Mouse (Mus musculus) liver, embryonic 14.5 days (tissue): ENCODE results near the gene Slit1. TPM values are rescaled to one million over a fixed set of nuclear protein-coding genes. Genes with fewer than 3 reads are reported as not detected.

Source experiments
- ATAC-seq: fragments of 200-750 bp; cut with Nextera tagmentation; 2 replicates; pipeline ENCODE4 v1.8.0; 2017; ENCODE audit warnings: moderate number of reproducible peaks, mild to moderate bottlenecking, moderate library complexity; ENCODE audit not compliant: insufficient read depth
- DNase-seq, 3 experiments: peaks; one replicate each; pipeline ENCODE4 v3.0.0-alpha.2; 2012 to 2013; ENCODE audit warnings: low read depth in 3 of 3, low spot score in 3 of 3
- H3K27ac ChIP-seq: fragments of 300-500 bp; sonication (generic); 2 replicates; pipeline ENCODE4 v1.5.1; 2014; ENCODE audit warnings: moderate library complexity, mild to moderate bottlenecking, control low read depth, inconsistent platforms
- H3K27me3 ChIP-seq: fragments of 300-500 bp; sonication (generic); 2 replicates; pipeline ENCODE4 v1.6.1; 2014; ENCODE audit warnings: mild to moderate bottlenecking, low read length, moderate library complexity; ENCODE audit not compliant: control insufficient read depth, insufficient read depth
- H3K36me3 ChIP-seq: fragments of 300-500 bp; sonication (generic); replicated peaks from 2 replicates; pipeline ENCODE4 v1.6.1; 2014; ENCODE audit warnings: low read depth; ENCODE audit not compliant: control insufficient read depth, insufficient read depth
- H3K4me1 ChIP-seq, 2 experiments: fragments of 200-500 bp in 1 of 2; fragments of 300-500 bp in 1 of 2; sonication (generic) in 1 of 2; replicated peaks; 2 replicates each; pipeline ENCODE4 v1.6.1; 2012 to 2014; ENCODE audit warnings: antibody characterized with exemption in 1 of 2, inconsistent platforms in 1 of 2, low read length in 1 of 2; ENCODE audit not compliant: control insufficient read depth in 2 of 2, insufficient read depth in 2 of 2
- H3K4me2 ChIP-seq: fragments of 300-500 bp; sonication (generic); 2 replicates; pipeline ENCODE4 v1.6.1; 2014; ENCODE audit warnings: low read depth, mild to moderate bottlenecking, control low read depth, moderate library complexity
- H3K4me3 ChIP-seq, 2 experiments: fragments of 200-500 bp in 1 of 2; fragments of 300-500 bp in 1 of 2; sonication (generic) in 1 of 2; 2 replicates each; pipeline ENCODE4 v1.5.1; 2012 to 2014; ENCODE audit warnings: low read depth in 2 of 2, low read length in 2 of 2, mild to moderate bottlenecking in 2 of 2, control low read depth in 1 of 2, inconsistent platforms in 1 of 2, moderate library complexity in 1 of 2; ENCODE audit not compliant: insufficient read depth in 1 of 2
- H3K9ac ChIP-seq: fragments of 300-500 bp; sonication (generic); replicated peaks from 2 replicates; pipeline ENCODE4 v1.6.1; 2014; ENCODE audit warnings: mild to moderate bottlenecking, control low read depth, moderate library complexity
- H3K9me3 ChIP-seq: fragments of 300-500 bp; sonication (generic); 2 replicates; pipeline ENCODE4 v1.6.1; 2016; ENCODE audit warnings: low read length, mixed read lengths; ENCODE audit not compliant: control insufficient read depth
- CTCF ChIP-seq: IDR thresholded peaks from 2 replicates; pipeline ENCODE4 v1.5.1; 2016; ENCODE audit warnings: antibody characterized with exemption, low read depth, control low read depth
- EP300 ChIP-seq: IDR thresholded peaks from 2 replicates; pipeline ENCODE4 v1.6.1; 2016; ENCODE audit warnings: antibody characterized with exemption, low read depth
- WGBS: fragments of 180-500 bp; shearing (Covaris S2); extraction: QIAGEN DNeasy Blood & Tissue Kit; methylation state at CpG from one replicate; pipeline ENCODE4 v1.1.7; 2014; ENCODE audit not compliant: insufficient replicate concordance; 5-methylcytosine and 5-hydroxymethylcytosine counted together
- polyA plus RNA-seq, 2 experiments: library from polyadenylated mRNA; depleted of rRNA in 1 of 2; stranded (reverse) in 1 of 2; unstranded in 1 of 2; fragments of >200 nt; fragmentation: Nextera tagmentation in 1 of 2; extraction: Ambion mirVana in 1 of 2; gene quantifications; 2 replicates each; pipeline versions ENCODE4 v1.2.1 to v1.2.3; 2012 to 2014

The Slit1 gene
- polyA plus RNA-seq, 2 experiments: 0.10 TPM; not detected in 1

- Histone ChIP-seq H3K9me3 (no peaks in the 10 kb centered on the region), H3K9ac (no peak overlapping the region), H3K4me3 (no peak overlapping the region), H3K27ac (no peak overlapping the region), H3K36me3 (no peaks in the 10 kb centered on the region), H3K4me2 (no peak overlapping the region), H3K4me1 (no peaks in the 10 kb centered on the region), H3K27me3 (no peaks in the 10 kb centered on the region)
- TF ChIP-seq CTCF (no peak), EP300 (no peak)
- DNase-seq: no peak
- 61% methylated on average over 17 of the region's 17 CpGs for WGBS
- no peak for ATAC-seq
Measured at GRCm38 (mm10) chr19:41706094-41706828, 37.2 kb downstream of the Slit1 start.

DNA sequence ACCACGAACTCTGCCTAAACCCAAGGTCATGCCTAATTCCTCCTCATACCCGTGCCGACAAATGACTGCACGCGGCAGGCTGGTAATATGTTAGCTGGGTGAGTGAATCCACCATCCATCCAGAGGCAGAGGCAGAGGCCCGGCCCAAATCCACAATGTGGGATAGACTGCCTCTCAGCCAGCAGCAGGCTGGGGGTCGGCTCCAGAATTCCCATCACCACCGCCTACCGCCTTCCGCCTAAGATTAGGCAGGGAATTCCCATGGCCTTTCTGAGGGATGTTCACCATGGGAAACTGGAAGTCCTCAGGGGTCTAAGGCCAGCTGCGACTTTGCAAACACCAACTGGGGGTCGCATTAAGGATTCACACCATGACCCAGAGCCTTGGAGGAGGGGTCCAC is 38.0 kb downstream of the Slit1 start:
- no peak overlapping the region for H3K9ac ChIP-seq
- no peak for DNase-seq

GRCm38 (mm10) chr19:41702638-41703037 is 40.8 kb downstream of the Slit1 start:
- 56% methylated on average over 6 of the region's 6 CpGs for WGBS
- Histone ChIP-seq H3K4me2 (no peak overlapping the region), H3K9me3 (no peaks in the 10 kb centered on the region), H3K9ac (no peak overlapping the region), H3K4me3 (no peak overlapping the region), H3K36me3 (no peaks in the 10 kb centered on the region), H3K4me1 (no peaks in the 10 kb centered on the region), H3K27me3 (no peaks in the 10 kb centered on the region), H3K27ac (no peak overlapping the region)
- no peak for ATAC-seq
- no peak for DNase-seq
- TF ChIP-seq CTCF (no peak), EP300 (no peak)

More for the DNA sequence above, 38.0 kb downstream of the Slit1 start:
- Histone ChIP-seq H3K9me3 (no peaks in the 10 kb centered on the region), H3K27me3 (no peaks in the 10 kb centered on the region), H3K4me2 (no peak overlapping the region), H3K27ac (no peak overlapping the region), H3K4me3 (no peak overlapping the region), H3K36me3 (no peaks in the 10 kb centered on the region), H3K4me1 (no peaks in the 10 kb centered on the region)
- TF ChIP-seq CTCF (no peak), EP300 (no peak)
- no peak for ATAC-seq
- WGBS: 61% methylated on average over 12 of the region's 12 CpGs

DNA sequence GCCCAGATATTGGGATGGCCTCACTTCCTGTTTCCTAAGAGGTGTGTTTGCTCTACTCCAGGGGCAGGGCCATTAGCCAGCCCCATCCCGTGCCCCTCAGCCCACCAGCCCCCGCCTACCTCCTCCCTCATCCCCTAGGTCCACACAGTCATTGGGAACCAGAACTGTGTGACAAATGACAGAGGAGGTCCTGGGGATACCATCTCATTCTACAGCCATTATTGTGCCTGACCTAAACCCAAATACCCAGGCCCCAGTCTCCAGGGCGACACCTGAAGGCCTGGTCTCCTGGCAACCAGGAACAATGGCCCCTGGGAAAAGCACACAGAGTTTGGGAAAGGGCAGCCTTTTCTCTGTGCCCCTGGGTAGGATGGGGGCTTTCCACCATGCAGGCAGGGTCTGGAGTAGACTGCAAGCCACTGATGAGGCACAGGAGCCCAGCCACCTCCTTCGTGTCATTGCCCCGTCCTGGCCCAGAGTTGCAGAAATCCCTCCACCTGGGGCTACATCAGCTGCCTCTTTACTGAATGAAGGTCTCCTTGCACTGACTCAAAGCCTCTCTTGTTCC is 44.5 kb downstream of the Slit1 start:
- Histone ChIP-seq H3K27me3 (no peaks in the 10 kb centered on the region), H3K36me3 (no peaks in the 10 kb centered on the region), H3K9ac (no peak overlapping the region), H3K4me3 (no peak overlapping the region), H3K27ac (no peak overlapping the region), H3K4me2 (no peak overlapping the region), H3K4me1 (no peaks in the 10 kb centered on the region), H3K9me3 (no peaks in the 10 kb centered on the region)
- ATAC-seq (no peak), DNase-seq (no peak)
- WGBS: 56% methylated on average over 5 of the region's 5 CpGs
- TF ChIP-seq EP300: no peak
- TF ChIP-seq CTCF: no peak

GRCm38 (mm10) chr19:41697807-41698515 is 45.5 kb downstream of the Slit1 start:
- Histone ChIP-seq H3K9ac (no peak overlapping the region), H3K27me3 (no peaks in the 10 kb centered on the region), H3K27ac (no peak overlapping the region), H3K4me2 (no peak overlapping the region), H3K9me3 (no peaks in the 10 kb centered on the region), H3K4me3 (no peak overlapping the region), H3K36me3 (no peaks in the 10 kb centered on the region), H3K4me1 (no peaks in the 10 kb centered on the region)
- ATAC-seq (no peak), DNase-seq (no peak)
- no peak for TF ChIP-seq EP300
- no peak for TF ChIP-seq CTCF
- 47% methylated on average over 6 of the region's 6 CpGs for WGBS
